Mouse (Mus musculus) skeletal muscle tissue, adult 2 months (tissue): ENCODE results near the gene Ubac2.

Source experiments
- DNase-seq: peaks from one replicate; pipeline ENCODE4 v3.0.0-alpha.2; 2012; ENCODE audit warnings: low read depth, low spot score

Gene Ubac2

DNA sequence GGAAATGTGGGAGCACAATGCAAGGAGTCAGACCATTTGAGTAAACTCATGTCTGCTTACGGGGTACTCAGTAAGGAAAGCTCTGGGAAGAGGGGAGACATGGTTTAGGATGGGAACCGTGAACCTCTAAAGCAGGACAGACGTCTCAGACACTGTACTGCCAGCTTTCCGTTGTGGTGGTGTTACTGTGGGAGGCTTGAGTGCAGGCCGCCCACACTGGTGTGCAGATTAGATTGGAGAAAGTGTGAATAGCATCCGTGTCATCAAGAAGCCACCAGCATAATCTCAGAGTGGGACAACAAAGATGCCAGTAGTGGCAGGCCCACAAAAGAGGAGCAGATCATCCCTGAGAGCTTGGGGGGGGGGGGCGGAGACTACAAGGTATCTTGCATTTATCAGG is 123.8 kb downstream of the Ubac2 start:
- no peak for DNase-seq

DNA sequence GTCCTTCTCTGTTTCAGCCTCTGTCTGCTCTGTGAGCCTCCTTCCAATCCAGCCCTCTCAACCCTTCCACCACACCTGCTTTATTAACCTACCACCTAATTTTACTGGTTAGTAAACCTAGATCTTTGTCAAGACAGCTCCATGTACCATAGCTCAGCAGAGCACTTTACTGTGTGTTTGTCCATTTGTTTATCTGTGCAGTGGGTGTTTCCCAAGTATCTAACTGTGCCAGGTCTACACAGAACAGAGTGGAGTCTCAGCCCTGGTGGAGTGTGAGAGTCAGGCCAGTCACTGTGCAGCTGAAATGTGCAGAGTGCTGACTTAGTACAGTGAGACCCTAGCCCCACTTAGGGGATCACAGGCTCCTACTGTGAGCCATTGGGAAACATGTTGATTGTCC is 125.4 kb downstream of the Ubac2 start:
- DNase-seq = no peak

DNA sequence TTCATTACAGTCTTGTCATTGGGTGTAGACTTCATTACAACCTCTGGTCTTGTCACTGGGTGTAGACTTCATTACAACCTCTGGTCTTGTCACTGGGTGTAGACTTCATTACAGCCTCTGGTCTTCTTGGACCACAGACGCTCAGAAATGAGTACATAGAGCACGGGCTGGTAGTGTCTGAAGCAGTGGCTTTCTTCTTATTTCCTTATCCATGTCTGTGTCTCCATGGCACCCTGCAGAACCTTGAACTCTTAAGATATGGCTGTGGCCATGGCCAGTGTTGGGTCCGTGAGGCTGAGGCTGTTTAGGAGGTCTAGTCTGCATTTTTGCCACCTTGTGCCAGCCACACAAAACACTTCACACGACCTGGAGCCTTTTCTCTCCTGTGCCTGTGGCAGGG is 129.8 kb downstream of the Ubac2 start:
- no peak for DNase-seq

DNA sequence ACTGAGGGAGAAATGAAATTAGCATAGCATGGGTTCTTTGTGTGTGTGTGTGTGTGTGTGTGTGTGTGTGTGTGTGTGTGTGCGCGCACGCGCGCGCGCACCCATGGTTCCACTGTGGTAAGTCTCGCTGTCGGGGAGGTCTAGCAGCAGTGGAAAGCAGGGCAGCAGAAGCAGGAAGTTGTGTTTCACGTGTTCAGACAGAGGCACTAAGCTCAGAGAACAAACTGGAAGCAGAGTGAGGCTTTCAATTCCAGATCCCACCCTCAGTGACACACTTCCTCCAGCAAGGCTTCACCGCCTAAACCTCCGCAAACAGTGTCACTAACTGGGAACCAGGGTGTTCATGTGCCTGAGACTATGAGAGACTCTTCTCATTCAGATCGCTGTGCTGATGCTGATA is 131.1 kb downstream of the Ubac2 start:
- DNase-seq = peak; percentile 64

DNA sequence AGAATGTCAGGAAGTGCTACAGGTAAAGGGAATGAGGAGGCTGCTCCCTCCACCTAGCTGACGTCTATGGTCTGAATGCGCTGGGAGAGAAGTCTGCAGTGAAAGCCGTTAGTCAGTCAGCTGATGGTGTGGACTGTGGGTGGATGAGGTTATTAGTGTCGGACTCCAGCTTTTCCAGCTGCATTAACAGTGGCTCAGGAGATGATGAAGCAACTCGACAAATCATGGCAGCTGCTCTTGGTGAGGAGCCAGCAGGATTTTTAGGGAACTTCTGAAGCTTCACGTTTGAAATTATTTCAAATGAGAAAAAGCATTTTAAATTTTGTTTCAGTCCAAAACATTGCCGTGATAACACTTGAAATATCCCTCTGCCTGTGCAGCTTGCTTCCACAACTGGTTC is 131.9 kb downstream of the Ubac2 start:
- DNase-seq = peak; percentile 52

DNA sequence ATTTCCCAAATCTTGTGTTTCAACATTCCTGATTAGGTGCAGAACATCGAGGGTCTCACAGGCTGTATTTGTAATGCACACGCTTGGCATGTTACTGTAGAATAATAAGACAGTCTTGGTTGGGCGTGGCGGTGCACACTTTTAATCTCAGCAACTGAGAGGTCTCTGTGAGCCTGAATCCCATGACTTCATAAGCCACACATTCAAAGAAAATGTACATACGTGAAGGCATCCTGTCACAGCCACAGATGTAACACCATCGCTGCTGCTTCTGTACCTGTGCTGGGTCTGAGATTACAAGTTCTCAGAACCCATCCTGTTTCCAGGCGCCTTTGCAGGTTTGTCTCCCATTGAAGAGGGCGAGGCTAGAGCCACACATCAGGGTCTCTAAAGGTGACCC is 133.3 kb downstream of the Ubac2 start:
- DNase-seq = no peak

DNA sequence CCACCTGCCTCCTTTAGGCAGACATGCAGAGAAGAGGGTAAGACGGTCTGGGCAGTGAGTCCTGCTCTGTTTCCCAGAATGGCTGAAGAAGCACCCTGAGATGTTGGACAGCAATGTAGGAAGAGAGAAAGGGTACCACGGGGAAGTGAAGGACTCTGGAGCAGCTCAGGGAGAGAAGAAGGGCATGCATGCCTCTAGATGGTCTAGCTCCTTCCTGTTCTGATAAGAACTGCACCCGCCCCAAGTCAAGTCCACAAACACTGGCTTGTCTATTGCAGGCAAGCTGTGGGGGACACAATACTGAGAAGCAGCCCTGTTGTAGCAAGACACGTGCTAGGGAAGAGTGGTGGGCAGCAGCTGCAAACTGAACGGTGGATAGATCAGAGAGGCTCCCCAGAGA is 133.8 kb downstream of the Ubac2 start:
- no peak for DNase-seq

DNA sequence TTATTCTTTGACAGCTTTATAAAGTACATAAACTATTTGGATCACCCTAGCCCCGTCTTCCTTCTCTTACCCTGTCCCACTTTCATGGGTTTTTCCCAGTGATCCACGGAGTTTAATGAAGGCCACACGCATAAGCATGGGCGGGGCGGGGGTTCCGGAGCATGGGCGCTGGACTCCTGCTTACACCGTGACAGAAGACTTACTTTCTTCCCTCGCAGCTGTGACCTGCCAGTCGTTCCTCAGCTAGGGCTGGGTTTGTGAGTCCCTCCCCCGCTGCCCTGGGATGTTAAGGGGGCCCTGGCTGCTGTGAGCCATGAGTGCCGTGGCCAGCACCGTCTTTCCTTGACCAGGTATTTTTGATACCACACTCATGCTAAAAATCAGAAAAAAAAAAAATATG is 134.4 kb downstream of the Ubac2 start:
- DNase-seq = no peak

DNA sequence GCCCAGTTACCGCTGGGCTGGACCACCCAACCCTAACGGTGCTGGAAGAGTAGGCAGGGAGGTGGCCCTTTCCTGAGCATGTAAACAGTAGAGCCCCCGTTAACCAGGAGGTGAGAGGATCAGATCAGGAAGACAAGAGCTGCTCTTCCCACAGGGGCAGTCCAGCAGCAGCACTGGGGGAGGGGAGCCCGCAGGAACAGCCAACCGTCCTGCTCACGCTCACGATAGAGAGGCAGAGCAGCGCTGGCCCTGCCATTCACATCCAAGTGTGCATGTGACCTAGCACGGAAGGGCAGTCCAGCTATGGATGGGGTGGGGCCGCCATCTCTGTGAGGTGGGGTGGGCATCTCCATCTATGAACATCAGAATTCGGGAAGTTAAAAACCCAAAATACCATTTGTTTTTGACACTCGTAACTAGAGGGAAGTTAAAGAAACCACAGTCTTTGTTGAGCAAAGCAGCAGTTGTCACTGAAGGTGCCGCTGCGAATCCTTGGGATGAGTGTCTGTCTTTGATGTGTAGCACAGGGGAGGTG is 135.1 kb downstream of the Ubac2 start:
- DNase-seq = peak; percentile 54

DNA sequence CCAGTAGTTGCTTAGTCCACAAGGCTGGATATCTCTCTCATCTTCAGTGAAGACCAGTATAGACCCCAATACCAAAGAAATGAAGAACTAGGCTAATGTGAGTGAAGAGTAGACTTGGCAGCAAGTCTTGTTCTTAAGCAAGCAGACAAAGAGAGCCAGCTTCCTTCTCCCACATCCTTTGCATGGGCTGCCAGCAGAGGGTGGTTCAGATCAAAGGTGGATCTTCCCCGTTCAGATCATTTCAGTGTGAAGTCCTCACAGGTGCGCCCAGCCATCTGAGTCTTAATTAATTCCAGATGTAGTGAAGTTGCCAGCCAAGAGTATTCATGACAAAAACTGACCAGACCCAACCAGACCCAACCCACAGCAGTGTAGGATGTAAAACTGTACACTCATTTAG is 139.5 kb downstream of the Ubac2 start:
- no peak for DNase-seq

DNA sequence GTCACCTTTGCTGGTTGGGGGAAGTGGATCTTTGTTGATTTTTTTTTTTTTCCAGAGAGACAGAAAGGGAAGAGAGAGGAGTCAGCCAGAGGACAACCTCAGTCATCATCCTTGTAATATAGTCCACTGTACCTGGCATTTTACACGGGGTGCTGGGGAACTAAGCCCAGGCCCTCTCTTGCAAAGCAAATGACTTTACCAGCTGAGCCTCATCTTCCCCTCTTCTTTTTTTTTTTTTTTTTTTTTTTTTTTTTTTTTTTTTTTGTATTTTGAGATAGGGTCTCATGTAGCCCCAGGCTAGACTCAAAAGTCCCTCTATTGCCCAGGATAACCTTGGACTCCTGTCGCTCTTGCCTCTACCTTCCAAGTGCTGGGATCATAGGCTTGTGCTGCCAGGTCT is 141.0 kb downstream of the Ubac2 start:
- DNase-seq = no peak

DNA sequence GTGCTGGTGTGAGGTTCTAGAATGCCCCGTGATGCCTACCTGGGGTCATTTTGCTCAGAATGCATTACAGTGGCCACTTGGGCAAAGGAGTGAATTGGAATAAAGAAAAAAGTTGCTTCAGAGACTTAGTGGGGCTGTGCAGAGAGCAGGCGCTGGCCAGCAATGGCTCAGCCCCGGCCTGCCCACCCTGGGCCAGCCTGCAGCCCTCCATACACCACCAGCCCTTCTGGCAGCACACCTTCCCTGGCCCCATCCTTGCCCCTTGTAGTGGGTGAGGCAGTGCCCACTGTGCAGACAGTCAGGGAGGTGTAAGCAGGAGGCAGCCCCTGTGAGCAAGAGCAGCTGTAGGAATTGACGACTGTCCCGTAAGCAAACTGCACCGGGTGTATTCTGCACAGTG is 142.1 kb downstream of the Ubac2 start:
- no peak for DNase-seq

DNA sequence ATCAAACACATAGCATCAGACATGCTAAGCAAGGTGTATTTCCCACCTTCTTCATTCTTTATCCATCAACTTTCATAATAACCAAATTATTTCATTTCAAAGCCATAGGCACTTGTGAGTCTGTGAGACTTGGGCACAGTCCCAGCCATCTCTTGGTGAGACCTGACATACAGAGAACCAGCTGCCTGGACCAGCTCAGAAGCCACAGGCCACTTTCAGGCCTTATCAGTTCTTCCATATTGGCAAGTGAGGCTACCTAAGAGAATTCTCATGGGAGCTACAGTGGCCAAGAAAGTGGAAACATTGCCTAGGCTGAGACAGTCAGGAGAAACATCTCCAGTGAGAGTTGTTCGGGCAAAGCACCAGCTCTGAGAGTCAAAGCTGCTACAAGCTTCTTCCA is 144.6 kb downstream of the Ubac2 start:
- no peak for DNase-seq

DNA sequence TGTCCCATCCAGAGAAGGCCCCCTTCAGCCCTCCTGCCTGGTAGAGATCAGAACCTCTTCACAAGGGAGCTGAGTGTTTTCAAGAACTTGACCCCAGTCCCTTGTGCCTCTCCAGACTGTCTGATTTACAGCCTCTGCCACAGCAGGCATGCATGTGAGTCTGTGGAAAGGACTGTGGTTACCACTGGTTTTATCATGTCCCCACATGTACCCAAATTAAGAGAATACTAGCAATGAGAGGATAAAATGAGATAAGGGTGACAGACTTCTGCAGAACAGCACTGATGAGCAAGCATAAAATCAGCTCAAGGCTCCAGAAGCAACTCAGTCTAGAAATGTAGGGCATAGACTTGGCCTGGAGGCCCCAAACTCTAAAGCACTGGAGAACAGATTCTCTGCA is 145.5 kb downstream of the Ubac2 start:
- DNase-seq = no peak

DNA sequence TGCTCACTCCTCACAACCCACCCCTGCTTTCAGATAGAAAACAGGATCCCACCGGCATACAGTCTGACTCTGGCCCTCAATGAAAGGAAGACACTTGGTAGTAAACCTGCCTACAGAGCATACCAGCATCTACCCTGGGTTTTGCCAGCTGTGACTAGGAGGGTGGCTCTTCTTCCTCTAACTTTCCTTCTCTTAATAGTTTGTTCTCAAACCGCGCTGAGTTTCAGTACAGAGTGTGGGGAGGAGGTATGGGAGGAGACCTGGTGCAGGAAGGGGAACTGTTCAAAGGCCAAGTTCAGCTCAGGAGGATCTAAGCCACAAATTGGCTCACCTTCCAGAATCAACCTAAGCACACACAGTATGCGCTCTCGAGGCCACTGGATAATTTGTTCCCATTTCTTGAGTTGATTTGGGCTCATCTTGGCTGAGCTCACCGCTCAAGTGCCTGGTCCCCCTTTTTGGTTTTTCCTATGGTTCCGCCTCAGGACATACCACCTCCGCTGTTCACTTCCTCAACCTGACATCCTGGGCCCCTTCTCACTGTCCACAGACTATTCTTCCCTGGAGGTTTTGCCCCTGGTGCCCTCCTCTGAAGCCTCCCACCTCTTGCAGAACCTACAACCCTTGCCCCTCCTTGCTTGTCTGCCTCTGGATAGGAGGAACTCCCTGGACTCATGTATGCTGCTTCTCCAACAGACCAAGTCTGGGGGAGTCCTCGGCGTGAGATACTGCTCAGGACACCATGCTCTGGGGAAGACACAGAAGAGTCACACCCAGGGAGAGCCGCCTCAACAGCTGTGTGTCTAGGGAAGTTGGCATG is 150.7 kb downstream of the Ubac2 start:
- DNase-seq = no peak

DNA sequence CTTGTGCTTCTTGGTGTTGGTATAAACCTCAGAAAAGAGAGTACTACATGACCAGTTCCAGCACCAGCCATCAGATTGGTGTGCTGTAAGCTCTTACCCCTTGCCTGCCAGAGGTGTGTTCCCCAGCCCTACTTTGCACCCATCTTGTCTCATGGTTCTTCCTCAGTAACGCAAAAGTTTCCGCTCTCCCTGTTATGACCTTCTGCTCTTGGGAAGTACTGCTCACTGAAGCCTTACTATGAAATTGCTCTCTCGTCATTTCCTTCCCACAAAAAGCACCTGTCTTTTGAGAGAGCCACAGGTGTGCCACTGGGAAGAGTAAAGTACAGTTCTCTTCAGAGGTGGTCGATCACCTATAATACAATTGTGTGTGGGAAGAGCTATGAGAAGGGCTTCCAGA is 151.4 kb downstream of the Ubac2 start:
- DNase-seq = no peak

DNA sequence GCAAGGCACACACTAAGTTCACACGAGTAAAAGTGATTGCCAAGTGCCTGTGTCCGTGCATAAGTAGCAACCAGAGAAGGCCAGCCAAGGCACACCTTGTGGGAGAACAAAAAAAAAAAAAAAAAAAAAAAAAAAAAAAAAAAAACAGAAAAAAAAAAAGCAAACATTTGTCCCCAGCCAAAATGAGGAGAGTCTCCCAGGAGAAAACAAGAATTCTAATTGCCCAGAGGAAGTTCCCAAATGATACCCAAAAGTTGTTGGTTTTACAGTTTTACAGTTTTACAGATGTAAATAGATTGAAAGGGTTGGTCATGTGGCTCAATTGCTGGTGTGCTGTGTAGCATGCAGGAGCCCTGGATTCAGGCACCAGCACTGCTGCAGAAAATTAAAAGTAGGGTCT is 153.6 kb downstream of the Ubac2 start:
- DNase-seq = no peak

DNA sequence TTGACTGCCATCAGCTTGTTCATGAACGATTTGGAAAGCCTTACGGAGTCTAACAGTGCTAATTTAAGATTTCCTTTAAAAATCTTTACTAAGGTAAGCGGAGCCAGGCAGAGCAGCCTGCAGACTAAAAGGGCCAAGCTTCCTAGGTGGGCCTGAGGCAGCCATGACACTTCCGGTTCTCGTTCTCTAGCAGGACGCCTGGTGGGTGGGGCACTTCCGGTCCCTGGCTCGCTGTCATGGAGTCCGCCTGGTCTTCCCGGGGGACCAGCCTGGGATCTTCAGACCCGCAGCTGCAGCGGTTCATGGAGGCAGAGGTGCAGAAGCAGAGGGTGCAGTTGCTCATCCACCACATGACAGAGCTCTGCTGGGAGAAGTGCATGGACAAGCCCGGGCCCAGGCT is 156.0 kb downstream of the Ubac2 start, which contains the start of gene Timm8a2:
Gene Timm8a2, plus strand, starts transcription at position 224 of the 400 bp plus-strand sequence.
- DNase-seq = no peak

DNA sequence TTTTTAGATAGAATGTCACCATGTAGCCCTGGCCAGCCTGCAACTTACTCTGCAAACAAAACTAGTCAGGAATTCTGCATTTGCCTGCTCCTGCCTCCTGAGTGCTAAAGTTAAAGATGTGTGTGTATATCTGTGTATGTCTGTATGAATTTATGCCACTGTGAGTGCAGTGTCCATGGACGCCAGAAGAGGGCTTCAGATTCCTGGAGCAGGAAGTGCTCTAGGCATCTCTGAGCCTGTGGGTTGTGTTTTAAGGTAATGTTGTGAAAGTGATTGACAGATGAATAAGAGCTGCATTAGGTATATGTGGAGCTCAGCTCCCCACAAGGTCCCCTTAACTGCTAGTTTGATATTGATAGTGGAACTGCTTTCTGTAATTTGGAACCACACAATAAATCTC is 156.8 kb downstream of the Ubac2 start:
- no peak for DNase-seq

DNA sequence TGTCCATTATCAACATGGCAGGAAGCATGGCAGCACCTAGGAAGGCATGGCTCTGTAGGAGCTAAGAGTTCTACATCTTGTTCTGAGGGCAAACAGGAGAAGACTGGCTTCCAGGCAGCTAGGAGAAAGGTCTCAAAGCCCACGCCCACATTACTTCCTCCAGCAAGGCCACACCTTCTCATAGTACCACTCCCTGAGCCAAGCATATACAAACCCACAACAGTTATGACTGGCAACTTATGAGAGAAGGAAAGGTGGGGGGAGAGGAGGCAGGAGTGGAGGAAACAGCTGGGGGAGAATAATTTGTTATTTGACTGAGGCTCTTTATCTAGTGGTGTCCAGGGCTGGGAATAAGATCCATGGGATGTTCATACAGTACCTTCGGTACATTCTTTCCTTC is 157.4 kb downstream of the Ubac2 start:
- DNase-seq = no peak

DNA sequence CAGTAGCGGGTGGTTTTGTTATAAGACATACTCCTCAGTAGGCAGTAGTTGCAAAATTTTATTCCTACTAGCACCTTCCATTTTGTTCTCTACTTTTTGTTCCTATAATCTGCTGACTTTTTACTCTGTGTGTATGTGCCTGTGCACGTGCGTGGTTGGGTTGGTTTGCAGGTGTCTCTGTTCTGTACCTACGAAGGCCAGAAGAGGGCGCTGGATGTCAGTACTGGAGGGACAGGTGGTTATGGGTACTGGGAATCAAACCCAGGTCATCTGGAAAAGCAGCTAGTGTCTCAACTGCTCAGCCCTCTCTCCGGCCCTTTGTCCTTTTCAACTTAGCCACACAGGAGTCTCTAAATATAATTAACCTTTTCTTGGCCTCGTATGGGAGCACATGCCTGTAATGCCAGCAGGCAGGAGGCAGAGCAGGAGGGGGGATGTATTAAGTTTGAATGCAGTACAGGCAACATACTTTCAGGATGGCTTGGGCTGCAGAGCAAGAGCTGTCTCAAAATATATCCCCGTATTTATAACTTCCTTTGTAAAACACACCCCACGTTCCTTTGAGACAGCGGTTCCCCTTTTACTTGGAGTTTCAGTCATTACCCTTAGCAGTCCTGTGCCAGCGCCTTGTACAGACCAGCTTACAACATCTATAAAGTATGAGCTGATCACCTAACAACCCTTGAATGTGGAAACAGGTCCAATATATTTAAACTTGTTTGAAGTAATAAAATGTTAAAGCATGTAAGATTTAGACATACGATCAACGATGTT is 160.6 kb downstream of the Ubac2 start:
- DNase-seq = no peak

DNA sequence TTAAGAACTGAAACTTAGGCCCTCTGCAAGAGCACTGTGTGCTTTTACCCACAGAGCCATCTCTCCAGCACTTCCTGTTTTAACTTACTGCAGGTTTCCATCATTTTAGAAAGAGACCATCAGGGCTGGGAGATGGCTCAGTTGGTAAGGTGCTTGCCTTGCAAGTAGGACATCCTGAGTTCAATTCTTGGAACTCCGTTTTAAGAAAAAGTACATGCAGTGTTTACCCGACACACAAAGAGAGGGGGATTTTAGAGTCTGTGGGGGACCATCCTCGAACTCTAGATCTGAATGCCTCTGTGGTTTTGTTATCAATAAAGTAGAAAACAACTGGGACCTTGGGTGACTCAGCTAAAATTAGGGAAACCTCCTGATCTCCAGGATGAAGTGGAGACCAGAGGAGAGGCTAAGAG is 163.0 kb downstream of the Ubac2 start:
- DNase-seq = no peak

DNA sequence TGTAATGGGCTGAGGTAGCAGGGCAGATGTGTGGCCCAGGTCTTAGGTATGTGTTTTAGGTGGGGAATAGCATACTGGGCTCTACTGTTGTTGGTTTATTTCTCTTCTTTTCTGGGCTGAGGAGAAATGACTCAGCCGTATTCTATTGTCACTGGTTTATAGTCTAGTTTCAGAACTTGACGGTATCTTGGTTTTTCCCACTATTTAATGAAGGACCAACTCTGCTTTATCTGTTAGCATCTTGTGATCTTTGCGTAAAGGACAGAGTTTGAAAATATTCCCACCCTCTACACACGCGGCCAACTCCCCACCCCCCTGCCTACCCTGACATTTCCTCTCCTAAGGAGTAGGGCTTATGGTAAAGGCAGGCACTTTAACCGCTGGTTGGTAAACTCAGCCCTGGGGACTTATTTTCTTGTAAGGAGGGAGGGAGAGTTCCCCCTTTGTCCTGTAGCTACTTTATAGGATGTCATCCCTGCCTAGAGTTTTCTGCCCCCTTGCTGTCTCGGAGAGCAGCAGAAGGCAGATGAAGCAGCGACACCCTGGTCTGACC is 163.8 kb downstream of the Ubac2 start:
- no peak for DNase-seq
